Mouse (Mus musculus): ENCODE results near the gene Aloxe3.

- no peak for TF ChIP-seq CTCF (IDR thresholded peaks at IDR 0.05)
- no peak; the same call in 1 of the 2 replicates for TF ChIP-seq EP300 (IDR thresholded peaks at IDR 0.05)
Measured at GRCm38 (mm10) chr11:69095511-69096231, 30.0 kb upstream of the Aloxe3 start.

Data from lung, postnatal 0 days (tissue).